Mouse (Mus musculus) liver, adult 2 months (tissue): Measurements from ENCODE around the gene Fzr1.

Source experiments
- CTCF ChIP-seq: fragments of 200-500 bp; IDR thresholded peaks from 2 replicates; pipeline ENCODE4 v1.5.1; 2011; ENCODE audit warnings: low read depth, low read length, control low read depth
- POLR2A ChIP-seq: fragments of 200-500 bp; IDR thresholded peaks from 2 replicates; pipeline ENCODE4 v1.6.1; 2011; ENCODE audit warnings: low read length, control low read depth; ENCODE audit not compliant: insufficient read depth; ENCODE audit errors: extremely low read depth

DNA sequence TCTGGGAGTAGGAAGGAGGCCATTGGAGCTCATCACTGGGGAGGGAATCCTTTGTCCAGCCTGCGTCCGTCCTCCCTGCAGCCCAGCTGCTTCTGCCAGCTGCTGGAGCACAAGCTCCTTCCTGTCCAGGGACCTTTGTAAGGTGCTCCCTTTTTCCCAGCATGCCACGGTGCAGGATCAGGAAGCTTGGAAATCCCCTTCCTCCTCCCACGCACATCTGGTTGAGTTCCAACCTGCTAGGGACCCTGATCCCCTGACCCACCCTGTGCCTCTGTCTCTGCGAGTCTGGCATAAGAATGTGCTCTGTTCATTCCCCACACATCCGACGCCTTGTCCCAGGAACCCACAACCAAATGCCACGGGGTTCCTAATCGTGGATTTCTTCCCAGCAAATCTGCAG lies 32.7 kb upstream of the Fzr1 start:
- TF ChIP-seq CTCF (no peak), POLR2A (no peak)
